In genomic region chr5:75978374-75979100, GRCm38 (mm10) we compare ENCODE assay signal across 8 mouse cellular contexts. TPM values are rescaled to one million over a fixed set of nuclear protein-coding genes. Genes with fewer than 3 reads are reported as not detected.
DNase-seq lines count a peak whose midpoint lies in the region; ATAC-seq and TF ChIP-seq lines count a peak whose summit lies in the region.

TSS of gene Kdr (minus strand) at chr5:75978458.

- peak within 1 kb of the TSS; percentile 100 for H3K4me2 ChIP-seq in embryonic facial prominence, embryonic 14.5 days (ENCODE audit: low read depth, low read length)
- H3K4me2 ChIP-seq in heart, embryonic 13.5 days, result peak within 1 kb of the TSS; percentile 96
- H3K4me2 ChIP-seq in kidney, embryonic 14.5 days (replicated peaks; ENCODE audit: low read depth, low read length), result peak within 1 kb of the TSS; percentile 92
- peak within 1 kb of the TSS; percentile 77 for H3K4me2 ChIP-seq in liver, embryonic 13.5 days

- H3K9me3 ChIP-seq in embryonic facial prominence, embryonic 14.5 days (ENCODE audit: control insufficient read depth, low read length), result no peaks in the 10 kb centered on the region
- H3K9me3 ChIP-seq in heart, embryonic 13.5 days, result no peaks in the 10 kb centered on the region
- H3K9me3 ChIP-seq in kidney, embryonic 14.5 days (ENCODE audit: control insufficient read depth, low read length), result 0 out of 2 replicates have a peak, but pooled peaks cover 4% of the 10 kb centered on the region
- H3K9me3 ChIP-seq in liver, embryonic 13.5 days (replicated peaks), result no peaks in the 10 kb centered on the region

- no peak within 1 kb of the TSS for H3K27ac ChIP-seq in cerebellum, adult 2 months (ENCODE audit: insufficient read depth, low read length)
- peak within 1 kb of the TSS; percentile 69 for H3K27ac ChIP-seq in embryonic facial prominence, embryonic 14.5 days (replicated peaks; ENCODE audit: low read depth, low read length)
- H3K27ac ChIP-seq in heart, embryonic 13.5 days (replicated peaks), result peak within 1 kb of the TSS; percentile 86
- H3K27ac ChIP-seq in kidney, embryonic 14.5 days (ENCODE audit: low read depth, low read length), result peak within 1 kb of the TSS; percentile 66; the same call in 1 of the 2 replicates
- H3K27ac ChIP-seq in liver, embryonic 13.5 days, result peak within 1 kb of the TSS; percentile 43; the same call in 1 of the 2 replicates

- TF ChIP-seq CTCF in cerebellum, adult 2 months (IDR thresholded peaks at IDR 0.05; ENCODE audit: borderline replicate concordance, insufficient read depth, low read depth, low read length), result no peak

- H3K36me3 ChIP-seq in embryonic facial prominence, embryonic 14.5 days (ENCODE audit: control insufficient read depth, insufficient read depth, low read length), result no peaks in the 10 kb centered on the region
- no peaks in the 10 kb centered on the region for H3K36me3 ChIP-seq in heart, embryonic 13.5 days
- H3K36me3 ChIP-seq in kidney, embryonic 14.5 days (ENCODE audit: control insufficient read depth, insufficient read depth, low read length), result no peaks in the 10 kb centered on the region
- H3K36me3 ChIP-seq in liver, embryonic 13.5 days, result no peaks in the 10 kb centered on the region

- H3K9ac ChIP-seq in embryonic facial prominence, embryonic 14.5 days (ENCODE audit: low read depth, low read length), result peak within 1 kb of the TSS; percentile 62
- peak within 1 kb of the TSS; percentile 88 for H3K9ac ChIP-seq in heart, embryonic 13.5 days
- peak within 1 kb of the TSS; percentile 59 for H3K9ac ChIP-seq in kidney, embryonic 14.5 days (ENCODE audit: low read depth, low read length)
- H3K9ac ChIP-seq in liver, embryonic 13.5 days, result peak within 1 kb of the TSS; percentile 63

- H3K27me3 ChIP-seq in cerebellum, adult 2 months (ENCODE audit: control insufficient read depth, insufficient read depth, low read length), result no peaks in the 10 kb centered on the region; the same call in 1 of the 2 replicates
- peaks cover 61% of the 10 kb centered on the region for H3K27me3 ChIP-seq in embryonic facial prominence, embryonic 14.5 days (replicated peaks; ENCODE audit: control insufficient read depth, insufficient read depth, low read length)
- peaks cover 54% of the 10 kb centered on the region for H3K27me3 ChIP-seq in heart, embryonic 13.5 days (replicated peaks)
- peaks cover 29% of the 10 kb centered on the region; the same call in 1 of the 2 replicates for H3K27me3 ChIP-seq in kidney, embryonic 14.5 days (ENCODE audit: control insufficient read depth, insufficient read depth, low read length)
- H3K27me3 ChIP-seq in liver, embryonic 13.5 days, result peaks cover 85% of the 10 kb centered on the region

- TF ChIP-seq POLR2A in cerebellum, adult 2 months (IDR thresholded peaks at IDR 0.05; ENCODE audit: borderline replicate concordance, insufficient read depth, low read length), result no peak

- ATAC-seq in embryonic facial prominence, embryonic 14.5 days (ENCODE audit: low read depth), result peak; percentile 91
- peak; percentile 83 for ATAC-seq in heart, embryonic 13.5 days (ENCODE audit: extremely low read depth, insufficient number of reproducible peaks, low FRiP score, low TSS enrichment)
- peak; percentile 92 for ATAC-seq in kidney, embryonic 14.5 days (ENCODE audit: low FRiP score, low TSS enrichment)
- ATAC-seq in liver, embryonic 13.5 days (ENCODE audit: low read depth), result peak; percentile 54

- no peaks in the 10 kb centered on the region for H3K4me1 ChIP-seq in cerebellum, adult 2 months (ENCODE audit: control insufficient read depth, insufficient read depth, low read length)
- peaks cover 6% of the 10 kb centered on the region for H3K4me1 ChIP-seq in embryonic facial prominence, embryonic 14.5 days (ENCODE audit: control insufficient read depth, insufficient read depth, low read length)
- H3K4me1 ChIP-seq in heart, embryonic 13.5 days, result peaks cover 18% of the 10 kb centered on the region
- no peaks in the 10 kb centered on the region for H3K4me1 ChIP-seq in kidney, embryonic 14.5 days (ENCODE audit: control insufficient read depth, insufficient read depth, low read length)
- H3K4me1 ChIP-seq in liver, embryonic 13.5 days (replicated peaks), result peaks cover 12% of the 10 kb centered on the region

- H3K4me3 ChIP-seq in cerebellum, adult 2 months (replicated peaks; ENCODE audit: insufficient read depth, low read depth, low read length), result peak within 1 kb of the TSS; percentile 47
- peak within 1 kb of the TSS; percentile 67 for H3K4me3 ChIP-seq in embryonic facial prominence, embryonic 14.5 days (ENCODE audit: low read depth, low read length)
- peak within 1 kb of the TSS; percentile 85 for H3K4me3 ChIP-seq in heart, embryonic 13.5 days
- peak within 1 kb of the TSS; percentile 59 for H3K4me3 ChIP-seq in kidney, embryonic 14.5 days (ENCODE audit: low read length)
- peak within 1 kb of the TSS; percentile 61 for H3K4me3 ChIP-seq in liver, embryonic 13.5 days (replicated peaks)

- WGBS in cerebellum, adult 2 months, result 2% methylated on average over 37 of the region's 37 CpGs
- under 1% methylated on average over 24 of the region's 37 CpGs for WGBS in embryonic facial prominence, embryonic 14.5 days
- 1% methylated on average over 37 of the region's 37 CpGs for WGBS in heart, embryonic 13.5 days
- under 1% methylated on average over 36 of the region's 37 CpGs for WGBS in kidney, embryonic 14.5 days
- WGBS in liver, embryonic 13.5 days (ENCODE audit: insufficient replicate concordance), result under 1% methylated on average over 37 of the region's 37 CpGs

- DNase-seq in cerebellum, adult 2 months, result peak; percentile 5 to 27
- DNase-seq in cerebellum, adult 9-11 months, result no peak
- DNase-seq in embryonic facial prominence, embryonic 14.5 days (ENCODE audit: low spot score), result peak; percentile 90
- no peak for DNase-seq in liver, embryonic 13.5 days
- peak; percentile 3 to 5 for DNase-seq in natural killer cell, adult 2 months (ENCODE audit: low spot score in 2 of 2)
- DNase-seq in testis, postnatal 10 days (ENCODE audit: low spot score), result peak; percentile 82

RNA-seq across cellular contexts. Expression of gene Kdr, which starts in this region (rescaled TPM):
- 6.7 and 7.1 TPM in 2 replicates for polyA plus RNA-seq in cerebellum, adult 2 months (2012; rRNA removed)
- polyA plus RNA-seq in embryonic facial prominence, embryonic 14.5 days (2014; fragmentation: Nextera tagmentation; extraction: Ambion mirVana), result 26.7 and 29.9 TPM in 2 replicates
- polyA plus RNA-seq in heart, embryonic 13.5 days (2015; fragmentation: Nextera tagmentation; extraction: Ambion mirVana), result 32.7 and 35.0 TPM in 2 replicates
- polyA plus RNA-seq in kidney, embryonic 14.5 days (2014; fragmentation: Nextera tagmentation; extraction: Ambion mirVana), result 18.4 and 39.5 TPM in 2 replicates
- 7.7 and 10.0 TPM in 2 replicates for polyA plus RNA-seq in liver, embryonic 13.5 days (2015; fragmentation: Nextera tagmentation; extraction: Ambion mirVana)

Comparison
In these comparisons a context has a peak if more than half of its experiments do, and no peak if none do; other contexts are left out.
1. DNase-seq: peak in cerebellum, adult 2 months (2 of 2), embryonic facial prominence, embryonic 14.5 days (single experiment), natural killer cell, adult 2 months (2 of 2) and testis, postnatal 10 days (single experiment); none in cerebellum, adult 9-11 months (single experiment) and liver, embryonic 13.5 days (single experiment).
2. Peak in every context shown above with its lines, with median percentiles within 50 percentile points of each other: H3K4me3 ChIP-seq, ATAC-seq, H3K4me2 ChIP-seq and H3K9ac ChIP-seq.